Comparison of ENCODE assay signal across 32 mouse cellular contexts in genomic region chr3:58888131-58888715, GRCm38 (mm10). TPM values are rescaled to one million over a fixed set of nuclear protein-coding genes. Genes with fewer than 3 reads are reported as not detected.
DNase-seq lines count a peak whose midpoint lies in the region; ATAC-seq lines count a peak whose summit lies in the region.
"Had no signal": no experiment of that assay in that cellular context is flagged by ENCODE, and none has a peak within 500 bp of the region (broad histone marks: within the 10 kb centered on the region; RNA-seq: fewer than 3 reads in every experiment).

No protein-coding gene starts in this region.

- WGBS in forebrain, embryonic 13.5 days: 74% methylated on average over 7 of the region's 7 CpGs
- WGBS in forebrain, embryonic 11.5 days: 85% methylated on average over 7 of the region's 7 CpGs
- 64% methylated on average over 7 of the region's 7 CpGs for WGBS in midbrain, embryonic 16.5 days
- 80% methylated on average over 7 of the region's 7 CpGs for WGBS in midbrain, embryonic 11.5 days
- WGBS in forebrain, embryonic 16.5 days: 72% methylated on average over 7 of the region's 7 CpGs

- peaks cover 16% of the 10 kb centered on the region for H3K4me1 ChIP-seq in forebrain, embryonic 13.5 days
- H3K4me1 ChIP-seq in forebrain, embryonic 11.5 days (replicated peaks; ENCODE audit: control insufficient read depth, insufficient read depth, low read length): no peaks in the 10 kb centered on the region
- peaks cover under 1% of the 10 kb centered on the region for H3K4me1 ChIP-seq in midbrain, embryonic 16.5 days (ENCODE audit: control insufficient read depth, insufficient read depth, low read length)
- H3K4me1 ChIP-seq in midbrain, embryonic 11.5 days (ENCODE audit: control insufficient read depth, insufficient read depth, low read length): no peaks in the 10 kb centered on the region
- peaks cover 4% of the 10 kb centered on the region; the same call in 1 of the 2 replicates for H3K4me1 ChIP-seq in forebrain, embryonic 16.5 days (replicated peaks; ENCODE audit: control insufficient read depth, insufficient read depth, low read length)
- H3K4me1 ChIP-seq: intestine, embryonic 15.5 days; limb, embryonic 12.5 days; liver, embryonic 15.5 days had no signal

- DNase-seq in forebrain, embryonic 11.5 days (ENCODE audit: low spot score): no peak
- no peak for DNase-seq in midbrain, embryonic 11.5 days (ENCODE audit: low spot score, missing footprints)
- no peak for DNase-seq in adrenal gland, adult (ENCODE audit: inconsistent age in 2 of 2, low spot score in 1 of 2)
- DNase-seq in Muller cell, postnatal 12 days (ENCODE audit: inconsistent ontology term): no peak
- DNase-seq: adrenal gland, adult 8-10 months; cerebellum, adult 11-12 months; cerebellum, postnatal 14 days; gastrocnemius, adult 2 months; gastrocnemius, postnatal 36 days; heart, adult 18-20 months; heart, postnatal 4 days; kidney, adult 2 months; kidney, postnatal 36 days; lung, embryonic 14.5 days; lung, postnatal 14 days; right cerebral cortex, postnatal 4 days; thymus, adult 18-20 months; thymus, postnatal 36 days had no signal

- ATAC-seq in forebrain, embryonic 13.5 days: peak; percentile 81
- ATAC-seq in forebrain, embryonic 11.5 days (replicated peaks; ENCODE audit: low FRiP score): no peak
- ATAC-seq in midbrain, embryonic 16.5 days: peak; percentile 82
- no peak; the same call in 1 of the 2 replicates for ATAC-seq in midbrain, embryonic 11.5 days (ENCODE audit: low FRiP score)
- ATAC-seq in forebrain, embryonic 16.5 days: peak; percentile 83
- ATAC-seq: activated CD4-positive, CD25-positive, alpha-beta regulatory T cell, adult 4 months; hindbrain, embryonic 16.5 days; intestine, embryonic 15.5 days had no signal

- H3K4me3 ChIP-seq in forebrain, embryonic 13.5 days: no peak overlapping the region
- H3K4me3 ChIP-seq in forebrain, embryonic 11.5 days (ENCODE audit: low read depth, low read length): no peak overlapping the region
- H3K4me3 ChIP-seq in midbrain, embryonic 16.5 days (ENCODE audit: low read depth, low read length): no peak overlapping the region
- no peak overlapping the region for H3K4me3 ChIP-seq in midbrain, embryonic 11.5 days (ENCODE audit: low read depth, low read length)
- no peak overlapping the region for H3K4me3 ChIP-seq in forebrain, embryonic 16.5 days (replicated peaks; ENCODE audit: low read length)
- H3K4me3 ChIP-seq: gastrocnemius, adult 2 months; intestine, embryonic 15.5 days; layer of hippocampus, adult 2 months; left cerebral cortex, adult 2 months; limb, embryonic 12.5 days; liver, embryonic 15.5 days had no signal

- H3K27ac ChIP-seq in forebrain, embryonic 13.5 days: 0 out of 2 replicates have a peak overlapping the region, but pooled peaks have one; percentile 27
- H3K27ac ChIP-seq in forebrain, embryonic 11.5 days (ENCODE audit: low read depth, low read length): no peak overlapping the region
- H3K27ac ChIP-seq in midbrain, embryonic 16.5 days (ENCODE audit: low read length): no peak overlapping the region
- no peak overlapping the region for H3K27ac ChIP-seq in midbrain, embryonic 11.5 days (ENCODE audit: low read depth, low read length)
- no peak overlapping the region for H3K27ac ChIP-seq in forebrain, embryonic 16.5 days (ENCODE audit: low read length)
- H3K27ac ChIP-seq: gastrocnemius, adult 2 months; intestine, embryonic 15.5 days; layer of hippocampus, adult 2 months; left cerebral cortex, adult 2 months; limb, embryonic 12.5 days; liver, embryonic 15.5 days; stomach, postnatal 0 days had no signal

- H3K9me3 ChIP-seq in forebrain, embryonic 13.5 days (replicated peaks): no peaks in the 10 kb centered on the region
- H3K9me3 ChIP-seq in forebrain, embryonic 11.5 days (ENCODE audit: control insufficient read depth, low read length): no peaks in the 10 kb centered on the region
- H3K9me3 ChIP-seq in midbrain, embryonic 16.5 days (replicated peaks; ENCODE audit: control insufficient read depth, low read length, poor library complexity, severe bottlenecking): no peaks in the 10 kb centered on the region
- no peaks in the 10 kb centered on the region for H3K9me3 ChIP-seq in midbrain, embryonic 11.5 days (ENCODE audit: control insufficient read depth, low read length)
- H3K9me3 ChIP-seq in forebrain, embryonic 16.5 days (ENCODE audit: control insufficient read depth, low read length): no peaks in the 10 kb centered on the region
- H3K9me3 ChIP-seq: intestine, embryonic 15.5 days; limb, embryonic 12.5 days; liver, embryonic 15.5 days had no signal

- no peak overlapping the region for H3K9ac ChIP-seq in forebrain, embryonic 13.5 days
- no peak overlapping the region for H3K9ac ChIP-seq in forebrain, embryonic 11.5 days (ENCODE audit: low read length)
- H3K9ac ChIP-seq in midbrain, embryonic 16.5 days (ENCODE audit: low read depth, low read length): no peak overlapping the region
- no peak overlapping the region for H3K9ac ChIP-seq in midbrain, embryonic 11.5 days (ENCODE audit: low read length)
- no peak overlapping the region for H3K9ac ChIP-seq in forebrain, embryonic 16.5 days (replicated peaks; ENCODE audit: low read depth, low read length)
- H3K9ac ChIP-seq: intestine, embryonic 15.5 days; limb, embryonic 12.5 days; liver, embryonic 15.5 days; lung, embryonic 14.5 days had no signal

- H3K36me3 ChIP-seq in forebrain, embryonic 13.5 days (ENCODE audit: poor library complexity, severe bottlenecking): no peaks in the 10 kb centered on the region
- no peaks in the 10 kb centered on the region for H3K36me3 ChIP-seq in forebrain, embryonic 11.5 days (ENCODE audit: control insufficient read depth, insufficient read depth, low read length)
- no peaks in the 10 kb centered on the region for H3K36me3 ChIP-seq in midbrain, embryonic 16.5 days (ENCODE audit: control insufficient read depth, insufficient read depth, low read length)
- H3K36me3 ChIP-seq in midbrain, embryonic 11.5 days (ENCODE audit: control insufficient read depth, insufficient read depth, low read length): no peaks in the 10 kb centered on the region
- H3K36me3 ChIP-seq in forebrain, embryonic 16.5 days (ENCODE audit: control insufficient read depth, insufficient read depth): no peaks in the 10 kb centered on the region
- H3K36me3 ChIP-seq: intestine, embryonic 15.5 days; limb, embryonic 12.5 days; liver, embryonic 15.5 days had no signal

- no peak overlapping the region for H3K4me2 ChIP-seq in forebrain, embryonic 13.5 days
- H3K4me2 ChIP-seq in forebrain, embryonic 11.5 days (ENCODE audit: low read depth, low read length, severe bottlenecking): no peak overlapping the region
- H3K4me2 ChIP-seq in midbrain, embryonic 16.5 days (ENCODE audit: low read length): no peak overlapping the region
- H3K4me2 ChIP-seq in midbrain, embryonic 11.5 days: no peak overlapping the region
- no peak overlapping the region for H3K4me2 ChIP-seq in forebrain, embryonic 16.5 days (ENCODE audit: low read length)
- H3K4me2 ChIP-seq: heart, embryonic 11.5 days; intestine, embryonic 15.5 days; limb, embryonic 12.5 days; liver, embryonic 15.5 days; lung, embryonic 14.5 days had no signal

- no peaks in the 10 kb centered on the region; the same call in 1 of the 2 replicates for H3K27me3 ChIP-seq in forebrain, embryonic 13.5 days
- no peaks in the 10 kb centered on the region for H3K27me3 ChIP-seq in forebrain, embryonic 11.5 days (ENCODE audit: control insufficient read depth, insufficient read depth, low read length)
- no peaks in the 10 kb centered on the region for H3K27me3 ChIP-seq in midbrain, embryonic 16.5 days (ENCODE audit: control insufficient read depth, insufficient read depth, low read depth, low read length)
- H3K27me3 ChIP-seq in midbrain, embryonic 11.5 days (ENCODE audit: control insufficient read depth, insufficient read depth, low read length): no peaks in the 10 kb centered on the region
- H3K27me3 ChIP-seq in forebrain, embryonic 16.5 days (replicated peaks; ENCODE audit: control insufficient read depth, insufficient read depth, low read length): no peaks in the 10 kb centered on the region
- H3K27me3 ChIP-seq: intestine, embryonic 15.5 days; limb, embryonic 12.5 days; liver, embryonic 15.5 days had no signal

RNA-seq across cellular contexts. Expression of gene Clrn1, which starts 3.1 kb away (rescaled TPM):
- polyA plus RNA-seq in forebrain, embryonic 13.5 days (2015; fragmentation: Nextera tagmentation; extraction: Ambion mirVana): 0.37 and 0.73 TPM in 2 replicates
- 0.13 TPM in 1 of 2 replicates, not detected in the other for polyA plus RNA-seq in forebrain, embryonic 11.5 days (2014; fragmentation: Nextera tagmentation; extraction: Ambion mirVana)
- 0.95 and 1.0 TPM in 2 replicates for polyA plus RNA-seq in midbrain, embryonic 16.5 days (2015; fragmentation: Nextera tagmentation; extraction: Ambion mirVana)
- polyA plus RNA-seq in midbrain, embryonic 11.5 days (2014; fragmentation: Nextera tagmentation; extraction: Ambion mirVana): 0.29 TPM in 1 of 2 replicates, not detected in the other
- polyA plus RNA-seq in forebrain, embryonic 16.5 days (2015; fragmentation: Nextera tagmentation; extraction: Ambion mirVana): 0.94 and 2.0 TPM in 2 replicates
- polyA plus RNA-seq: activated CD4-positive, CD25-positive, alpha-beta regulatory T cell, adult 4 months; intestine, embryonic 15.5 days; kidney, adult 2 months; liver, adult 2 months; liver, embryonic 15.5 days; spleen, adult 2 months; stomach, postnatal 0 days had no signal

Comparison
In these comparisons a context has a peak if more than half of its experiments do, and no peak if none do; other contexts are left out.
1. ATAC-seq: peak in forebrain, embryonic 13.5 days (single experiment), midbrain, embryonic 16.5 days (single experiment) and forebrain, embryonic 16.5 days (single experiment); none in forebrain, embryonic 11.5 days (single experiment) and midbrain, embryonic 11.5 days (single experiment).